Mouse (Mus musculus) kidney, adult 2 months (tissue): ENCODE results near the gene Cdh18.

Experiments
- CTCF ChIP-seq: fragments of 200-500 bp; conservative IDR thresholded peaks from 2 replicates; pipeline ENCODE4 v1.5.1; 2011; ENCODE audit warnings: low read depth, mild to moderate bottlenecking, control low read depth, low read length, moderate library complexity, mixed read lengths; ENCODE audit not compliant: insufficient read depth, insufficient read length
- POLR2A ChIP-seq: fragments of 200-500 bp; IDR thresholded peaks from one replicate; pipeline ENCODE4 v1.6.1; 2011; ENCODE audit warnings: low read depth, low read length, control low read depth

DNA sequence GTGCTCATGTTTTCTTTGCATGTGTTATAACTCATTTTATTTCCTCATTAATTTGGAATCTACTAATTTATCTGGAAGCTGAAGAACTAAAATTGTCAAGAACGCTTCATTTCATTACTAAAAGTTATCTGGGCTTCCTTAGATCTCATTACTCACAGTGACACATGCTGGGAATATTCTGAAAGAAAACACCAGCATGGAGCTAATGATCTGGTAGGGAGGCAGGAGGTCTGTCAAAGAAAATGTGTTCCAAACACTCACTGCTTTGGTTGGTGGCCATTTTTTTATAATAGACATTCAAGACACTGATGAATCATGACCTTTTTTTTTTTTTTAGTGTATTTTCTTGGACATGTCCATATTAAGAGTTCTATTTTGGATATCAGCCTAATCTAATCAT is 899.7 kb downstream of the Cdh18 start:
- TF ChIP-seq CTCF, result no peak
- no peak for TF ChIP-seq POLR2A
